Mouse (Mus musculus): ENCODE measurements at regions not wholly inside any gene's neighbourhood (a gene's known extent, or its start where the extent isn't known, plus 50 kb on each side); places are given as distances from the start of the nearest gene placed in this dataset.

DNA sequence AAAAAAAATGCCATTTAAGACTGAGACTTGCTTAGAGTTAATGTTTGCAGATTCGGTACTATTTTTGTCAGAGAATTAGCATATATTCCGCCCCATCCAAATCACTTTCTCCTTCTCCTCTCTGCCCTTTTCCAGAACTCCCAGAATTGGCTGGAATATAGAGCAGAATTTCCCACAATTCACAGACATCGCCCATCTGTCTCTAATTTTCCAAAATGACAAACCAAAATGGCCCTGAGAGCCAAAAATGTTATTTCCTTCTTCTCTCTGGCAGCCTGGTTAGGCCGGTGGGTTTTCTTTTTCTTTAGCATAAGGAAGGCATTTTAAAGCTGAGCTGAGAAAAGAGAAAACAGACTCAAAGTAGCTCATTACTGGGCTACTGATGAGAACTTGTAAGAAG is 119.8 kb downstream of the Rchy1 start:
- TF ChIP-seq POLR2A (IDR thresholded peaks at IDR 0.05; ENCODE audit: control insufficient read depth, extremely low read depth, insufficient read depth, low read length, poor library complexity) (no peak), CTCF (IDR thresholded peaks at IDR 0.05; ENCODE audit: borderline replicate concordance, control insufficient read depth, extremely low read depth, insufficient read depth, low read length, poor library complexity) (no peak)

Measured in thymus, adult 2 months (tissue).